Mouse (Mus musculus) MEL (cell line): ENCODE results near the gene Ado. TPM values are rescaled to one million over a fixed set of nuclear protein-coding genes. Genes with fewer than 3 reads are reported as not detected.

Experiments used
- DNase-seq: peaks from one replicate; pipeline ENCODE4 v3.0.0; 2011; ENCODE audit warnings: low read depth, low spot score
- H3K27ac ChIP-seq: 2 replicates; pipeline ENCODE4 v1.5.1; 2012; ENCODE audit warnings: low read depth, mild to moderate bottlenecking, control low read depth, low read length, moderate library complexity; ENCODE audit not compliant: control insufficient read depth
- H3K27me3 ChIP-seq, 2 experiments: fragments of 150-350 bp in 1 of 2; sonication (generic) in 1 of 2; 2 replicates each; pipeline ENCODE4 v1.6.1; 2012; ENCODE audit warnings: low read length in 2 of 2, mild to moderate bottlenecking in 2 of 2, improper control_type of control experiment in 1 of 2, moderate library complexity in 1 of 2; ENCODE audit not compliant: insufficient read depth in 2 of 2, control insufficient read depth in 1 of 2
- H3K36me3 ChIP-seq, 2 experiments: 2 replicates each; pipeline ENCODE4 v1.6.1; 2012 to 2014; ENCODE audit warnings: low read length in 2 of 2, improper control_type of control experiment in 1 of 2, inconsistent platforms in 1 of 2, mild to moderate bottlenecking in 1 of 2; ENCODE audit not compliant: insufficient read depth in 2 of 2, control insufficient read depth in 1 of 2
- H3K4me1 ChIP-seq, 2 experiments: fragments of 150-350 bp in 1 of 2; sonication (generic) in 1 of 2; 2 replicates each; pipeline ENCODE4 v1.6.1; 2012; ENCODE audit warnings: low read length in 2 of 2, improper control_type of control experiment in 1 of 2, mild to moderate bottlenecking in 1 of 2; ENCODE audit not compliant: insufficient read depth in 2 of 2, control insufficient read depth in 1 of 2
- H3K4me3 ChIP-seq, 2 experiments: fragments of 150-350 bp in 1 of 2; sonication (generic) in 1 of 2; 2 replicates each; pipeline ENCODE4 v1.5.1; 2012; ENCODE audit warnings: low read depth in 2 of 2, low read length in 2 of 2, mild to moderate bottlenecking in 2 of 2, moderate library complexity in 2 of 2, control low read depth in 1 of 2, improper control_type of control experiment in 1 of 2; ENCODE audit not compliant: control insufficient read depth in 1 of 2, insufficient read depth in 1 of 2
- H3K79me2 ChIP-seq: 2 replicates; pipeline ENCODE4 v1.6.1; 2012; ENCODE audit warnings: mild to moderate bottlenecking, low read length, moderate library complexity; ENCODE audit not compliant: control insufficient read depth, poor library complexity, insufficient read depth
- H3K9ac ChIP-seq: 2 replicates; pipeline ENCODE4 v1.6.1; 2012; ENCODE audit warnings: low read depth, mild to moderate bottlenecking, control low read depth, low read length, moderate library complexity; ENCODE audit not compliant: control insufficient read depth, poor library complexity, severe bottlenecking
- H3K9me3 ChIP-seq: fragments of 150-350 bp; sonication (generic); replicated peaks from 2 replicates; pipeline ENCODE4 v1.6.1; 2012; ENCODE audit warnings: mild to moderate bottlenecking, low read length, improper control_type of control experiment, moderate library complexity; ENCODE audit not compliant: insufficient read depth
- CHD1 ChIP-seq: IDR thresholded peaks from 2 replicates; pipeline ENCODE4 v1.6.1; 2012; ENCODE audit warnings: low read depth, mild to moderate bottlenecking, inconsistent platforms, low read length, improper control_type of control experiment
- E2F4 ChIP-seq: IDR thresholded peaks from 2 replicates; pipeline ENCODE4 v1.6.1; 2011; ENCODE audit warnings: low read depth, low read length, improper control_type of control experiment, borderline replicate concordance
- ELF1 ChIP-seq: IDR thresholded peaks from 2 replicates; pipeline ENCODE4 v1.6.1; 2014; ENCODE audit warnings: low read depth, mild to moderate bottlenecking, inconsistent platforms, low read length, improper control_type of control experiment, moderate library complexity
- KAT2A ChIP-seq: conservative IDR thresholded peaks from 2 replicates; pipeline ENCODE4 v1.6.1; 2012; ENCODE audit warnings: low read depth, low read length, improper control_type of control experiment, inconsistent platforms
- MAX ChIP-seq: IDR thresholded peaks from 2 replicates; pipeline ENCODE4 v1.6.1; 2011; ENCODE audit warnings: low read length, improper control_type of control experiment
- MAZ ChIP-seq: IDR thresholded peaks from 2 replicates; pipeline ENCODE4 v1.6.1; 2012; ENCODE audit warnings: low read depth, mild to moderate bottlenecking, inconsistent platforms, low read length, improper control_type of control experiment
- MEF2A ChIP-seq: IDR thresholded peaks from 2 replicates; pipeline ENCODE4 v1.6.1; 2014; ENCODE audit warnings: low read depth, mild to moderate bottlenecking, inconsistent platforms, low read length, improper control_type of control experiment; ENCODE audit not compliant: poor library complexity, insufficient replicate concordance, severe bottlenecking; ENCODE audit errors: extremely low read depth
- MYC ChIP-seq: IDR thresholded peaks from 2 replicates; pipeline ENCODE4 v1.6.1; 2011; ENCODE audit warnings: low read depth, mild to moderate bottlenecking, low read length, improper control_type of control experiment, moderate library complexity
- NELFE ChIP-seq: IDR thresholded peaks from 2 replicates; pipeline ENCODE4 v1.6.1; 2011; ENCODE audit warnings: low read depth, low read length, improper control_type of control experiment
- NRF1 ChIP-seq: IDR thresholded peaks from 2 replicates; pipeline ENCODE4 v1.6.1; 2014; ENCODE audit warnings: low read depth, mild to moderate bottlenecking, inconsistent platforms, low read length, improper control_type of control experiment, moderate library complexity; ENCODE audit not compliant: poor library complexity, insufficient read depth, severe bottlenecking
- POLR2AphosphoS2 ChIP-seq: IDR thresholded peaks from 2 replicates; pipeline ENCODE4 v1.6.1; 2011; ENCODE audit warnings: low read length, improper control_type of control experiment
- POLR2AphosphoS5 ChIP-seq: IDR thresholded peaks from 2 replicates; pipeline ENCODE4 v1.6.1; 2012; ENCODE audit warnings: low read depth, borderline replicate concordance, mild to moderate bottlenecking, inconsistent platforms, low read length, moderate library complexity, mixed read lengths
- SMC3 ChIP-seq: IDR thresholded peaks from 2 replicates; pipeline ENCODE4 v1.6.1; 2011; ENCODE audit warnings: low read depth, low read length, improper control_type of control experiment
- TAL1 ChIP-seq: IDR thresholded peaks from 2 replicates; pipeline ENCODE4 v1.6.1; 2012; ENCODE audit warnings: mild to moderate bottlenecking, inconsistent platforms, low read length, moderate library complexity, mixed read lengths
- USF1 ChIP-seq: IDR thresholded peaks from 2 replicates; pipeline ENCODE4 v1.6.1; 2014; ENCODE audit warnings: low read depth, mild to moderate bottlenecking, inconsistent platforms, low read length, improper control_type of control experiment, moderate library complexity
- USF2 ChIP-seq, 2 experiments: IDR thresholded peaks; 2 replicates each; pipeline ENCODE4 v1.6.1; 2011 to 2012; ENCODE audit warnings: improper control_type of control experiment in 2 of 2, low read length in 2 of 2, borderline replicate concordance in 1 of 2, inconsistent platforms in 1 of 2, low read depth in 1 of 2, mild to moderate bottlenecking in 1 of 2; ENCODE audit not compliant: insufficient read depth in 1 of 2
- ZC3H11A ChIP-seq: IDR thresholded peaks from 2 replicates; pipeline ENCODE4 v1.6.1; 2012; ENCODE audit warnings: low read depth, mild to moderate bottlenecking, inconsistent platforms, low read length, improper control_type of control experiment
- polyA plus RNA-seq, 2 experiments: library from polyadenylated mRNA; stranded (reverse) in 1 of 2; unstranded in 1 of 2; fragments of >175 nt in 1 of 2; fragments of >200 nt in 1 of 2; gene quantifications; 2 replicates each; pipeline versions ENCODE4 v1.2.1 to v1.2.4; 2012; ENCODE audit warnings: low replicate concordance in 2 of 2, low read depth in 1 of 2; ENCODE audit not compliant: insufficient read length in 2 of 2, insufficient read depth in 1 of 2, missing spikeins in 1 of 2
- total RNA-seq: library from RNA; depleted of rRNA; stranded (reverse); fragments of 300-350 nt; gene quantifications from 2 replicates; pipeline ENCODE4 v1.2.3, GENCODE M21; 2012

Gene Ado
- total and polyA plus RNA-seq, 3 experiments = 16.9 to 86.9 (median 19.3) TPM

GRCm38 (mm10) chr10:67539401-67539730 lies 9.4 kb downstream of the Ado start:
- Histone ChIP-seq H3K4me3 (no peak overlapping the region), H3K27ac (no peak overlapping the region), H3K9ac (no peak overlapping the region), H3K79me2 (peaks cover 4% of the 10 kb centered on the region; the same call in 1 of the 2 replicates), H3K4me1 (peaks cover 0 to 3% of the 10 kb centered on the region in 2 experiments; a peak in 1 of 4 replicates), H3K9me3 (no peaks in the 10 kb centered on the region), H3K27me3 (no peaks in the 10 kb centered on the region), H3K36me3 (no peaks in the 10 kb centered on the region; a peak in 1 of 4 replicates)
- TF ChIP-seq MEF2A (no peak), ZC3H11A (no peak), TAL1 (no peak), USF1 (no peak), KAT2A (no peak), SMC3 (no peak), NRF1 (no peak), MAX (no peak), MAZ (no peak)
- no peak for DNase-seq

- Histone ChIP-seq H3K79me2 (0 out of 2 replicates have a peak, but pooled peaks cover 4% of the 10 kb centered on the region), H3K36me3 (no peaks in the 10 kb centered on the region)
- TF ChIP-seq MYC (no peak), POLR2AphosphoS2 (no peak), E2F4 (no peak), POLR2AphosphoS5 (no peak), USF2 (IDR thresholded peaks at IDR 0.05; ENCODE audit: borderline replicate concordance in 1 of 2, insufficient read depth in 1 of 2, low read depth in 1 of 2, low read length in 2 of 2) (no peak), MAZ (no peak), NRF1 (no peak), ELF1 (no peak), NELFE (no peak), CHD1 (no peak), ZC3H11A (no peak)
- TF ChIP-seq, all 39 proteins: peak for 0
- DNase-seq = no peak
- H3K9ac ChIP-seq = no peak overlapping the region
- no peak overlapping the region for H3K4me3 ChIP-seq
- H3K9me3 ChIP-seq = no peaks in the 10 kb centered on the region
- peaks cover 0 to 3% of the 10 kb centered on the region in 2 experiments; a peak in 1 of 4 replicates for H3K4me1 ChIP-seq
- H3K27me3 ChIP-seq = no peaks in the 10 kb centered on the region
- H3K27ac ChIP-seq = no peak overlapping the region
Observed at GRCm38 (mm10) chr10:67538585-67539400, 10.0 kb downstream of the Ado start.
